Mouse (Mus musculus): ENCODE measurements at regions not wholly inside any gene's neighbourhood (a gene's known extent, or its start where the extent isn't known, plus 50 kb on each side); places are given as distances from the start of the nearest gene placed in this dataset.

DNA sequence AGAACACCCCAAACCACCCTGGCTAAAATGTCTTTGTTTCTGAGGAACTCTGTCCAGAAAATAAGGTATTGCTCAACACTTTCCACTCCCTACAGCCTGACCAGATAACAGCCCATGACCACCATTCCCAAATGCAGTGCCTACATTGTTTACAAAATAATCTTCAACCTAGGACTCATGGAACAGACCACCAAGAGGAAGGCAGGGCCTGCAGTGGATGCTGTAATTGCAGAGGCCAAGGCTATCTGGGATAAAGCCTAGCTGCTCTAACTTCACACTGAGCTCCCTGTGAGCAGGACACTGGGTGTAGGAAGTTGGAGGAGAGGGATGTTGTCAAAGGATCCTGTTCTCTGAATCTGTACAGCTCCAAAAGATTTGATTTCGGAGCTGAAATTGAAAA is 126.7 kb upstream of the Zfp648 start:
- no peak for TF ChIP-seq POLR2A (IDR thresholded peaks at IDR 0.05; ENCODE audit: low read depth, low read length)
- no peak for TF ChIP-seq CTCF (IDR thresholded peaks at IDR 0.05; ENCODE audit: extremely low read depth, insufficient read length, insufficient replicate concordance, low read depth, low read length)

All from small intestine, adult 2 months (tissue).